Mouse (Mus musculus) liver, adult (tissue): ENCODE measurements around the gene Arid3a.

Experiments used
- GATA4 ChIP-seq: IDR thresholded peaks from 2 replicates; pipeline ENCODE4 v1.6.1; 2014; ENCODE audit warnings: mild to moderate bottlenecking, low read length; ENCODE audit not compliant: insufficient replicate concordance

The Arid3a gene

DNA sequence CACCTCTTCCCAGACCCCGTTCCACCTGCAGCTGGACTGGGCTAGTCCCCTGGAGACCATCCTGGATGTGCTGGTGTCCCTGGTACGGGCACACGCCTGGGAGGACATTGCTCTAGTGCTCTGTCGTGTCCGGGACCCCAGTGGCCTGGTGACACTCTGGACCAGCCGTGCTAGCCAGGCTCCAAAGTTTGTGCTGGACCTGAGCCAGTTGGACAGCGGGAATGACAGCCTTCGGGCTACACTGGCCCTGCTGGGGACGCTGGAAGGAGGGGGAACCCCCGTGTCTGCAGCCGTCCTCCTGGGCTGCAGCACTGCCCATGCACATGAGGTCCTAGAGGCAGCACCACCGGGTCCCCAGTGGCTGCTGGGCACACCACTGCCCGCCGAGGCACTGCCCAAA lies 46.0 kb downstream of the Arid3a start:
- TF ChIP-seq GATA4: no peak

DNA sequence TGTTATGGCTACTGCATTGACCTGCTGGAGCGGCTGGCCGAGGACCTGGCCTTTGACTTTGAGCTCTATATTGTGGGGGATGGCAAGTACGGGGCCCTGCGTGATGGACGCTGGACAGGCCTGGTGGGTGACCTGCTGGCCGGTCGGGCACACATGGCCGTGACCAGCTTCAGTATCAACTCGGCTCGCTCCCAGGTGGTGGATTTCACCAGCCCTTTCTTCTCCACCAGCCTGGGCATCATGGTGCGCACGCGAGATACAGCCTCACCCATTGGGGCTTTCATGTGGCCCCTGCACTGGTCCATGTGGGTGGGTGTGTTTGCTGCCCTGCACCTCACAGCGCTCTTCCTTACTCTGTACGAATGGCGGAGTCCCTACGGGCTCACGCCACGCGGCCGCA lies 47.2 kb downstream of the Arid3a start:
- no peak for TF ChIP-seq GATA4

DNA sequence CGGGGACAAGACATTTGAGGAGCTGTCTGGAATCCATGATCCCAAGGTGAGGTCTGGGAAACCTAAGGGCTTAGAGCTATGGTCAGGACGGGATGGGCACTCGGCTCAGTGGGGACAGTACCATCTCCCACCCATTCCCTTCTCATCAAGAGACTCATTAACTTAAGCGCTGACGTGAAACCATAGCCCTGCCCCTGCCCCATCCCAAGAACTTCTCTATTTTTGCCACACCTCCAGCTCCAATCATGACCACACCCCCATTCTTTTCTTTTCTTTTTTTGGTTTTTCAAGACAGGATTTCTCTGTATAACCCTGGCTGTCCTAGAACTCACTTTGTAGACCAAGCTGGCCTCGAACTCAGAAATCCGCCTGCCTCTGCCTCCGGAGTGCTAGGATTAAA lies 47.8 kb downstream of the Arid3a start:
- TF ChIP-seq GATA4: no peak

DNA sequence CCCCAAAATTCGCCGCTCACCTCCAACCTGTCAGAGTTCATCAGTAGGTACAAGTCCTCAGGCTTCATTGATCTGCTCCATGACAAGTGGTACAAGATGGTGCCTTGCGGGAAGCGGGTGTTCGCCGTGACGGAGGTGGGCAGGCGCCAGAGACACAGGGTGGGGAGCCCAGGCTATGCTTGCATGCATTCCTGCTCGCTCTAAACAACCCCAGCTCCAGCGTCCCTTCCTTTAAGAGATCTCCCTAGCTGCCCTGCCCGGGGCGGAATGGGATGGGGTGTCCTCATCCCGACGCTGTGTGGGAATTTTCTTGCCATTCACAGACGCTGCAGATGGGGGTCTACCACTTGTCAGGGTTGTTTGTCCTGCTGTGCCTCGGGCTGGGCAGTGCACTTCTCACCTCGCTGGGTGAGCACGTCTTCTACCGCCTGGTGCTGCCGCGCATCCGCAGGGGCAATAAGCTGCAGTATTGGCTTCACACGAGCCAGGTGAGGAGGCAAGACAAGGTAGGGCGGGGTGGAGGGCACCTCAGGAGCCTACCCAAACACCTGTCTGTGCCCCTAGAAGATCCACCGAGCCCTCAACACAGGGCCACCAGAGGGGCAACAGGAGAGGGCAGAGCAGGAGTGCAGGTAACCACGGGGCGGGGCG lies 49.4 kb downstream of the Arid3a start:
- TF ChIP-seq GATA4: no peak

DNA sequence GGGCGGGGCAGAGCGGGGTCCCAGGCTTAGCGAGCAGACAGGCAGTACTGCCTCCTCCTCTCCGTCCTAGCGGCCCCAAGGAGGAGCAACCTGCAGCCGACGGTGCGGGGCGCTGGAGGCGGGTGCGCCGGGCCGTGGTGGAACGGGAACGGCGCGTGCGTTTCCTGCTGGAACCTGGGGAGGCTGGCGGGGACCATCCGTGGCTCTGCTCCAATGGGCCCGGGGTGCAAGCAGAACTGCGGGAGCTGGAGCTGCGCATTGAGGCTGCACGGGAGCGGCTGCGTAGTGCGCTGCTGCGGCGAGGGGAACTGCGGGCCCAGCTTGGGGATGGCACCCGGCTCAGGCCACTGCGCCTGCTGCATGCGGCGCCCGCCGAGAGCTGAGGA lies 49.9 kb downstream of the Arid3a start:
- TF ChIP-seq GATA4: no peak

DNA sequence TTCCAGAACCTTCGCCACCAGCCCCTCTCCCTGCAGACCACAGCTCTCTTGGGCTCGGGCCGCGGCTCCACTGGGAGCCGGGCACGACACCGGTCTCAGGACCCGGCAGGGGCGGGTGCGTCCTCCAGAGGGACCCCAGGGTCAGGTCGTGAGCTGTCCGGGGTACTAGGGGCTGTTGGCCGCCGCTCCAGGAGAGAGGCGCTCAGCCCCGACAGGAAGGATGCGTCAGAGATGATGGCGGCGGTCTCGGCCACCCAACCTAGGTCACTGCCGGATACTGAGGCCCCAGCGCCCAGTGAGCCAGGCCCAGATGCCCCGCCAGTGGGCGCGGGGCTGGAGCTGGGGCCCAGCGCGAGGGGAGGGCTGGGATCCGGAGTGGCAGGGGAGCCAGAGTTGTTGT lies 50.5 kb downstream of the Arid3a start:
- TF ChIP-seq GATA4: no peak

DNA sequence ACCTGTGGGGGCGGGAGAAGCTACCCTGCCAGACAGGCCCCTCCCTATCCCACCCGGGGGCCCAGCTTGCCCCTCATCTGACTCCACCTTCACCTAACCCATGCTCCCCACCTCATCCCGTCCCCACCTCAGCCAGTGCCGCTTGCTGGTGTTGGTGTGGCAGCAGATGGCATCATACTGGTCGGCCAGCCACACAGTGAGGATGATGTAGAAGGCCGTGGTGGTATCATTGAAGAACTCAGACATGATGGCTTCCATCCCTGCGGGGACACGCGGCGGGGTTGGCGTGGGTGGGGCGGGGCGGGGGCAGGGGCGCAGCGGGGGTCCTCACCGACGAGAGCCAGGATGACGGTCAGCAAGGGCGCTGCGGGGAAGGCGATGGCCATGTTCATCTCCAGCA lies 51.2 kb downstream of the Arid3a start:
- no peak for TF ChIP-seq GATA4

DNA sequence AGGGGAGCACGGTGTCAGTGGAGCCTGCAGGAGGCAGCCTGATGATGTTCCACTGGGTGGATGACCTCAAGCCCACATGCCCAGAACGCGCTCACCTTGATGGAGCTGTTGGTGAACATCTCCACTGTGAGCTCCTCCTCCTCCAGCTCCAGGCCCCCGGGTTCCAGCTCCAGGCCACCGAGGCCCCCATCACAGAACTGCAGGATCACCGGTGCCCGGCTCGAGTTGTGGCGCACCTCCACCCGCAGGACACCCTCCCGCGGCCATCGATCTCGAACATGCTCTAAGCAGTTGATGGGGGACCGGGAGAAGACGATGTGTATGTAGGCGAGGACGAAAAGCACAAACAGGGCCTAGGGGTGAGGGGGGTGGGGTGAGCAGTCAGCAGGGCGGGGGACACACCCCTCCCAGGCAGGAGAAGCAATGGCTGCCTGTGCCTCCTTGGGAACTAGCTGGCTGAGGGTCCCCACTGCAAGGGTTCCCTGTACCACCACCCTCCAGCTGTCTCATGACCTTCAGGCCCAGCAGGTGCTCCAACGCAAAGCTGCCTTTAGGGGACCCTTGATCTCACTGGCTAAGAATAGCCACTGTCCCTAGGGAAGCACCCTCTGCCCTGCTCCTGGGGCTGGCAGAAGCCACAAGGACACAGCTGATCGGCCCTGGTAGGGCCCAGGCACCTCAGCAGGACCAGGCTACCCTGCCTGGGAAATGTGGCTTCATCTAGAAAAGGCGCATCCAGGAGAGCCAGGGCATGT lies 52.7 kb downstream of the Arid3a start:
- no peak for TF ChIP-seq GATA4

DNA sequence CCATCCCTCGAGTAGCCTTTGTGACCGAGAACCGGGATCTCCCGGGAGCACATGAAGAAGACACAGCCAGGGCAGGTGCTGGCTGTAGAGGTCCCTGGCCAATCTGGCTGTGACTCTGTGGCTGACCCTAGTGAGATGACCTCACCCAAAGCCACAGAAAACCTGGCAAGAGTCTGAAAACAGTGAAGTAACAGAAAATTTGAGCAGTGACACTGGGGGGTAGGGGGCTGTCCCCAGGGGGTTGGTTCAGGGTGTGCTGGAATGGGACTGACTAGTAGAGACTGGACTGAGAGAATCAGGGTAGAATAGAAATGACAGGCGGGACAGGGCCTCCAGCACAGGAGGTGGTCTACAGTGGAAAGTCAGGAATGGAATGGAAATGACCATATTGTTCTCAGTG lies 56.4 kb downstream of the Arid3a start:
- no peak for TF ChIP-seq GATA4

DNA sequence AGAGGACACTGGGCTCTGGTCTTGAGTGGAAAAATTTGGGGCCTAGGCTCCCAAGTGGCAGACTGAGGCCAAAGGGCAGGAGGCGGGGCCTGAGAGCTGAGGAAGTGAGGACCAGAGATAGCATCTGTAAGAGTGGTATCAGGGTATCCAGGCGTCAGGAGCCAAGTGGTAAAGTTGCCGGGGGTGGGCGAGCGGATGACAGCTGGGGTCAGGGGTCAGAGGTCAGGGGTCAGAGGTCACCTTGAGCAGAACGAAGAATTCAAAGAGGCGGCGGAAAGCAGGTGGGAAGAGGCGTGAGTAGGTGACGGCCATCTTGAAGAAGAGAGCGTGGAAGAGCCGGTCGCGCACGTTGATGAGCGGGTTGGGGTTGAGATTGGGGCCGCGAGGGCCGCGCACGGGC lies 56.8 kb downstream of the Arid3a start:
- TF ChIP-seq GATA4: no peak; the same call in 1 of the 2 replicates

DNA sequence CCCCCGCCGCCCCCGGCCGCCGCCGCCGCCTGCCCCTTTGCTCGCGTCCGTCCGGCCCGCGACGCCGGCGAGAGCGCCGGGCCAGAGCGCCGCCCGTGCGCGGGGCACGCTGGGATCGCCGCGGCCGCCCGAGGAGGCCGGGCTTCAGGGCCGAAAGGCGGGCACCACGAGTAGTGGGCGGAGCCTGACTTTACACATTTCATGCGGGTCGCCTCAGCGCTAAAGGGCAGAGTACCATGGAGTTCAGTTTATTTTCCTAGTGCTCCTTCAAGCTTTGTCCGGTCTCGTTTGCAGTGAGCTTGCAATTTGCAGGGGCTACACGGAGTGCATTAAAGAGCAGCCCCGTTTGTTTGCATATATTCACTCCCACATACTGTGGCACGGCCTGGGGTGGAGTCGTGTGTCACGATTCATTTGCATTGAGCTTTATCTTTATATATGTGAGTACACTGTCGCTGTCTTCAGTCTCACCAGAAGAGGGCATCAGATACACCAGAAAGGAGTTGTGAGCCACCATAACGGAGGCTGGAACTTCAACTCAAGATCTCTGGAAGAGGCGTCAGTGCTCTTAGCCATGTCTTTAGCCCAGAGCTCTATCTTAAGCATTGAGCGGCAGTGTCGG lies 57.5 kb downstream of the Arid3a start, which contains the start of gene Tmem259:
Gene Tmem259, minus strand, starts transcription at position 136 of the 622 bp plus-strand sequence.
- TF ChIP-seq GATA4: no peak

DNA sequence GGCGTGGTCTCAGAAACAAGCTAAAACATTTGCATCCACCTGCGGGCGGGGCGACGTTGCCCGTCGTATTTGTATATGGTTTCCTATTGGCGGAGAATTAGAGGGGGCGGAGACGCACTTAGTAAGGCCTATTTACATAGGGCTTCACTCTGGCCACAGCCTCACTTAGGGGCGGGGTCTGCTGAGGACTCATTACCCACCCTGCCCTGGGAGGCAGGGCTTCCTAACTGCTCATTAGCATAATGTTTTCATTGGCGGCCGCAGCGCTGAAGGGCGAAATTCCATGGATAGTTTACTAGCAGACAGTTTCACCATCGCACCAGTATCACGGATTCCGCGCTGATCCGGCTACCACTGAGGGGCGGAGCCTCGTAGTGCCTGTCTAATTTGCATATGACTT lies 58.0 kb downstream of the Arid3a start:
- no peak for TF ChIP-seq GATA4

DNA sequence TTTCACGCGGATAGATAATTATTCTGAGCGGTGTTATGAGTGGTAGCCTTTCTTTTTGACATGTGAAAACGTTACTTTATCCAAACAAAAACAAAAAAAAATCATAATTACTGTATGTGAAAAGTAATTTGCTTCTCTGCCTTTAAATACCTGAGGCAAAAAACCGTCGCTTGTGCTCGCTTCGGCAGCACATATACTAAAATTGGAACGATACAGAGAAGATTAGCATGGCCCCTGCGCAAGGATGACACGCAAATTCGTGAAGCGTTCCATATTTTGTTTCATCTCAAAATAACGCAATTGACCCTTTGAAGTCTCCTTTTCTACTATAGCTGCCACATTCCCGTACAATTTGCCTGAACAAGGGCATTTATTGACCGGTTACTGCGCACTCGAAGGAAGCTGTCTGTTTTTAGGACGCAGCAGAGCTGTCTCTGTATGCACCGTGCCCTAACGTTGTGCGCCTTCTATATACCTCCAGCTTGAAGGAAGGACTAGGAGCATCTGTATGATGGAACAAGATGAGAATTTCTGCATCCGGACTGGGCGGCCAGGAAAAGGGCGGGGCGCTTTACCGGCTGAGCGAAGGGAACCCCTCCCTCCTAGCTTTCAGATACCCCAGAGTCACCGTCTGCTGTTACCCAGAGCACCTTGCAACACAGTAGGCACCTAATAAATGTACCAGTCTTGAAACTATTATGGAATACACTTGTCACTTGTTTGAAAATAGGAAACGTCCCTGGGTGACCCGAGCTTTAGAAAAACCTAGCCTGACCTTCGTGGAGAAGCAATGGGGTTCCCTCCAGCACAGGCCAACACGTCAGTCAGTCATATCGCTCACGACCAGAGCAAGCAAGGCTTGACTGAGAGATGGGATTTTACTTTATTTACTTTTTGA lies 58.7 kb downstream of the Arid3a start:
- 0 out of 2 replicates have a peak, but pooled peaks have one; percentile 17 for TF ChIP-seq GATA4

DNA sequence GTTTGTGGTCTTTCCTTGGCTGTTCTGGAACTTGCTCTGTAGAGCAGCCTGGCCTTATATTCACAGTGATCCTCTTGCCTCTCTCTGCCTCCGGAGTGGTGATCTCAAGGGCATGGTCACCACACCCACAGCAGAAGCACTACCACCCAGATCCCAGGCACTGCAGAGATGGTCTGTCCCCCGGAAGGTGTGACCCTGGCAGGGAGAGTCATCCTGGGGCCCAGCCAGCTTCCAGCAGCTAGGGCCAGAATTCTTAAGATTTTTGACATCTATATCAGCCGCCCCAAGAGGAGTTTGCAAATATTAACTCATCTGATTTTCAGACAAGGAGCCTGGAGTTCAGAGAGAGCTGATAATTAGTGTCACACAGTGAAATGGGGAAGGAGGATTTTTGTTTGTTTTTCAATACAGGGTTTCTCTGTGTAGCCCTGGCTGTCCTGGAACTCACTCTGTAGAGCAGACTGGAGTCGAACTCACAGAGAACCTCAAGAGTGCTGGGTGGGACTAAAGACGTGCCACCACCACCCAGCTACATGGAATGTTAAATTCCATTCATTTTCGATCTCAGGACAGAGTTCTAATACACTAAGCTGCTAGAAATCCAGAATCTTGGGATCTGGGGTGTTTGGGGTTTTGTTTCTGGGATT lies 59.5 kb downstream of the Arid3a start:
- TF ChIP-seq GATA4: no peak

DNA sequence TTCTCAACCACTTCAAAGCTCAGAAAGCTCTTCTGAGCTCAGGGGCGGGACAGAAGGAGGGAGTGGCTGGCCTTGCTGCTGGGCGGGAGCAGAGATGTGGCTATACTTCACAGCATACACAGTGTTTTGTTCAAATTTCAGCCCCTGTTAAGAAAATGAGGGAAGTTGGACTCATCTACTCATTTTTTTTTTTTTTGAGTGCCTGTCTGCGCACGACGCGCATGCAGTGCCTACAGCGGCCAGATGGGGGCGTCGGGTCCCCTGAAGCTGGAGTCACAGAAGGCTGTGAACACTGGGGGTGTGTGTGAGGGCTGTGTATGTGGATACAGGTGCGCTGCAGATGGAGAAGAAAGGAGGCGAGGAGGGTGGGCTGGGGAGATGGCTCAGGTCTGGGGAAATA lies 60.1 kb downstream of the Arid3a start:
- no peak for TF ChIP-seq GATA4
